Mouse (Mus musculus): ENCODE results near the gene Barx1. TPM values are rescaled to one million over a fixed set of nuclear protein-coding genes. Genes with fewer than 3 reads are reported as not detected.

The Barx1 gene
- polyA plus RNA-seq, 1 experiment from 2014 or later: 1.4 TPM

DNA sequence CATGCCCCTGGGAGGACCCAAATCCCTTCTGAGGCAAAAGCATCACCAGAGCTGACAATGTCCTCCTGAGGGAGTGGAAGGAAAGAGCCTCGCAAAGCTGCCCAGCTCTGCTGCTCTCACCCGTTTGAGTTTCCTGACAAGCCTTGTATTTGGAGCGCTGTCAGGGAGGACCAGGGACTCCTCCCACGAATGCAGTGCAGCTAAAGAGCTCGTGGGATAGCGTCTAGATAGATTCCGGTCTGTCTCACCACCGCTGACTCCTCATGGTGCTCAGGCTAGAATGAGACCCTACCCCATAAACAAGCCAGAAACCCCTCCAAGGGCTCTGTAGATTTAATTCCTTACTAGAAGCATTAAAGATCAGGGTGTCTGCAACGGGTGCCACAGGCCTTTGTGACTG lies 5.0 kb upstream of the Barx1 start:
- no peaks in the 10 kb centered on the region for H3K36me3 ChIP-seq (ENCODE audit: control insufficient read depth, insufficient read depth, low read length)
- no peak overlapping the region for H3K4me3 ChIP-seq (ENCODE audit: low read depth, low read length)
- H3K27ac ChIP-seq (ENCODE audit: low read depth, low read length): no peak overlapping the region
- H3K27me3 ChIP-seq (ENCODE audit: control insufficient read depth, insufficient read depth, low read length): peaks cover 78% of the 10 kb centered on the region
- no peak overlapping the region for H3K4me2 ChIP-seq (ENCODE audit: low read depth, low read length, severe bottlenecking)
- no peaks in the 10 kb centered on the region for H3K9me3 ChIP-seq (ENCODE audit: control insufficient read depth, low read length)
- DNase-seq (ENCODE audit: low spot score): no peak
- under 1% methylated on average over 9 of the region's 9 CpGs for WGBS
- peaks cover 5% of the 10 kb centered on the region; the same call in 1 of the 2 replicates for H3K4me1 ChIP-seq (replicated peaks; ENCODE audit: control insufficient read depth, insufficient read depth, low read length)
- no peak overlapping the region for H3K9ac ChIP-seq (ENCODE audit: low read length)
- no peak for ATAC-seq (replicated peaks; ENCODE audit: low FRiP score)

- Histone ChIP-seq H3K4me1 (replicated peaks; ENCODE audit: control insufficient read depth, insufficient read depth, low read length) (peaks cover 14% of the 10 kb centered on the region), H3K4me2 (ENCODE audit: low read depth, low read length, severe bottlenecking) (no peak overlapping the region), H3K9me3 (ENCODE audit: control insufficient read depth, low read length) (no peaks in the 10 kb centered on the region), H3K4me3 (ENCODE audit: low read depth, low read length) (no peak overlapping the region), H3K9ac (ENCODE audit: low read length) (no peak overlapping the region), H3K27ac (ENCODE audit: low read depth, low read length) (no peak overlapping the region), H3K36me3 (ENCODE audit: control insufficient read depth, insufficient read depth, low read length) (no peaks in the 10 kb centered on the region), H3K27me3 (ENCODE audit: control insufficient read depth, insufficient read depth, low read length) (peaks cover 84% of the 10 kb centered on the region)
- DNase-seq (ENCODE audit: low spot score) (no peak), ATAC-seq (replicated peaks; ENCODE audit: low FRiP score) (no peak)
- 1% methylated on average over 33 of the region's 33 CpGs for WGBS
Measured at GRCm38 (mm10) chr13:48658588-48659253, 4.1 kb upstream of the Barx1 start.

DNA sequence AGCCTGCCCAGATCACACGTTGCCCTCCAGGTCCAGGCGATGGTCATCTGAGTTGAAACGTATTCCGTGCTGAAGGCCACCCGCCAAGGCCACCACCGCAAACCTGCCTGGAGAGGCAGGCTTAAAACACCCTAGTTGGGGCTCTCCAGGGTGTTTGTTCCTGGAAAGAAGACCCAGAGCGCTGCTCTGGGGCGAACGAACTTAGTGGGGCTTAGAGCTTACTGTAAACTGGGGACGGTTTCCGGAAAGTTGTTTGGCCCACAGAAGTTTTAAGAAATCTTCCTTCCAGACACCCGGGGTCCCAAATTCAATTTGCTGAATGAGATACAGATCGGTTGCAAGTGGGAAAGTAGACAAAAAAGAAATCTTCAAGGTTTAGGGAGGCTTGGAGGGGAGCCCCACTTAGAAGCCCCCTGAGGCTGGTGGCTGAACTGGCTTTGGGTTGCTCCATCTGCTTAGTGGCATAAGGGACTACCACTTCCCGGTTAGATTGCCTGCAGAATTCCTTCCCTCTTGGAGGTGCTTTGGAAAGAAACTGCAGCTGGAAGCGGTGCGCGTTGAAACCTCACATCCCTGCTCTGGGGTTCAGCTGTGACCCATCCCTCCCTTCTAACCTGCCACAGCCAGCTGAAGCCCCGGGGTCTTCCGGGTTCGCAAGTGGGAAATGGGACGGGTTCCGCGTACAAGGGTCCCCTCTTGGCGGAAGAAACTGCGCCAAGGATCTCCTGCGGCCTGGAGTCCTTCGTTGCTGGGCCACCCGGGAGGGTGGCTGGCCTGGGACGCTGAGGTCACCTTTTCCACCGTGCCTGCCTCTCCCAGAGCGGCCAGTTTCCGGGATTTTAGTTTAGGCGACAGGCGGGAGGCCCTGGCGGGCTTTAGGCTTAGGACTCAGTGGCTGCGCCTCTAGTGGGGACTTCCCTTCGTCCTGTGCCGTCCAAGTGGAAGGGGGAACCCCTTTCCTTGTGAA lies 3.3 kb upstream of the Barx1 start:
- under 1% methylated on average over 38 of the region's 38 CpGs for WGBS
- DNase-seq (ENCODE audit: low spot score) (no peak), ATAC-seq (replicated peaks; ENCODE audit: low FRiP score) (no peak)
- Histone ChIP-seq H3K4me1 (replicated peaks; ENCODE audit: control insufficient read depth, insufficient read depth, low read length) (peaks cover 14% of the 10 kb centered on the region), H3K36me3 (ENCODE audit: control insufficient read depth, insufficient read depth, low read length) (no peaks in the 10 kb centered on the region), H3K4me2 (ENCODE audit: low read depth, low read length, severe bottlenecking) (no peak overlapping the region), H3K27ac (ENCODE audit: low read depth, low read length) (no peak overlapping the region), H3K9ac (ENCODE audit: low read length) (no peak overlapping the region), H3K27me3 (ENCODE audit: control insufficient read depth, insufficient read depth, low read length) (peaks cover 90% of the 10 kb centered on the region), H3K4me3 (ENCODE audit: low read depth, low read length) (no peak overlapping the region), H3K9me3 (ENCODE audit: control insufficient read depth, low read length) (no peaks in the 10 kb centered on the region)

DNA sequence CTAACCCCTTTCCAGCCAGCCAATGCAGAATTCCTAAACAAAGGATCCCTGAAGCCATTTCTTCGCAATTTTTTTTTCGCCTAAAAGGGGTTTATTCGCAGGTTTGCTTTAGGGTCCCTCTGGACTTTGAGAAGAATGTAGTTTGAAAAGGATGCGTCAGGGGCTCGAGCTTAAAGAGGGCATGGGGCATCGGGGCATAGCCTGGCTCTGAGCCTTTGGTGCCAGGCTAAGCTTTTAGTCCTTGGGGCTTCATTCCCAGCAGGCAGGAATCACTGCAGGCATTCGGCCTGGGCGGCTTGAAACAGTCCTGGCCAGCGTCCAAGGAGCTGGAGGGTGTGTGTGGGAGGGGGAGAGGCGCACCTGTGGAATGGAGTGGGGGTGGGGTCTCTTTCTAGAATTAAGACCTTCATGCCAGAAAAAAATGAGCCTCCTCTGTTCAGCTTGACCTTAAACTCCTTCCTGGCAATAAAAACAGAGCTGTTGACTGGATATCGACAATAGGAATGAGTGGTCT lies 2.5 kb upstream of the Barx1 start:
- Histone ChIP-seq H3K9ac (ENCODE audit: low read length) (no peak overlapping the region), H3K4me2 (ENCODE audit: low read depth, low read length, severe bottlenecking) (no peak overlapping the region), H3K36me3 (ENCODE audit: control insufficient read depth, insufficient read depth, low read length) (no peaks in the 10 kb centered on the region), H3K27ac (ENCODE audit: low read depth, low read length) (no peak overlapping the region), H3K9me3 (ENCODE audit: control insufficient read depth, low read length) (no peaks in the 10 kb centered on the region), H3K4me3 (ENCODE audit: low read depth, low read length) (no peak overlapping the region), H3K27me3 (ENCODE audit: control insufficient read depth, insufficient read depth, low read length) (peaks cover 92% of the 10 kb centered on the region), H3K4me1 (replicated peaks; ENCODE audit: control insufficient read depth, insufficient read depth, low read length) (peaks cover 18% of the 10 kb centered on the region)
- DNase-seq (ENCODE audit: low spot score) (no peak), ATAC-seq (replicated peaks; ENCODE audit: low FRiP score) (no peak)
- 2% methylated on average over 11 of the region's 11 CpGs for WGBS

DNA sequence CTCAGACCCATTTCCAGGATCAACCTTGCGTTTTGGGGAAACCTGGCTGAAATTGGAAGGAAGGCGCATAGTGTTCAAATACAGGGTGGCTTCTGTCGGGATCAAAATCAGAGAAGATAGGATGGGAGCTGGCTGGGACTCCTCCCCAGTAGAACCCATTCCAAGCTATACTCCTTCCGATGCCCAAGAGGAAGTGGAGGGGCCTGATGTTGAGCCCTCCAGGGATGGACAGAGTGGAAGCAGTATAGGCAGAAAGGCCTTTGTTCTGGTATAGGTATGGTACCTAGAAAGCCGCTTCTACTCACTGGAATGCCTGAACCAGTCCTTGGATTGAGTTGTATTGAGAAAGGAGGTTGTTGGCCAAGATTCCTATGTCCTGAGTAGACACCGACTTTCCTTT lies 2.1 kb upstream of the Barx1 start:
- no peaks in the 10 kb centered on the region for H3K9me3 ChIP-seq (ENCODE audit: control insufficient read depth, low read length)
- H3K4me1 ChIP-seq (replicated peaks; ENCODE audit: control insufficient read depth, insufficient read depth, low read length): peaks cover 19% of the 10 kb centered on the region
- no peak overlapping the region for H3K9ac ChIP-seq (ENCODE audit: low read length)
- ATAC-seq (replicated peaks; ENCODE audit: low FRiP score) (no peak), DNase-seq (ENCODE audit: low spot score) (no peak)
- peaks cover 97% of the 10 kb centered on the region for H3K27me3 ChIP-seq (ENCODE audit: control insufficient read depth, insufficient read depth, low read length)
- H3K27ac ChIP-seq (ENCODE audit: low read depth, low read length): no peak overlapping the region
- H3K4me2 ChIP-seq (ENCODE audit: low read depth, low read length, severe bottlenecking): no peak overlapping the region
- no peaks in the 10 kb centered on the region for H3K36me3 ChIP-seq (ENCODE audit: control insufficient read depth, insufficient read depth, low read length)
- 7% methylated on average over 6 of the region's 6 CpGs for WGBS
- no peak overlapping the region for H3K4me3 ChIP-seq (ENCODE audit: low read depth, low read length)

- peaks cover 19% of the 10 kb centered on the region for H3K4me1 ChIP-seq (replicated peaks; ENCODE audit: control insufficient read depth, insufficient read depth, low read length)
Measured at GRCm38 (mm10) chr13:48661561-48661960, 1.2 kb upstream of the Barx1 start.

GRCm38 (mm10) chr13:48663211-48663987 lies 601 bp downstream of the Barx1 start:
- Histone ChIP-seq H3K4me2 (ENCODE audit: low read depth, low read length, severe bottlenecking) (peak overlapping the region; percentile 77), H3K27ac (ENCODE audit: low read depth, low read length) (no peak overlapping the region), H3K9me3 (ENCODE audit: control insufficient read depth, low read length) (no peaks in the 10 kb centered on the region), H3K36me3 (ENCODE audit: control insufficient read depth, insufficient read depth, low read length) (no peaks in the 10 kb centered on the region), H3K4me1 (replicated peaks; ENCODE audit: control insufficient read depth, insufficient read depth, low read length) (peaks cover 19% of the 10 kb centered on the region), H3K27me3 (ENCODE audit: control insufficient read depth, insufficient read depth, low read length) (peaks cover 96% of the 10 kb centered on the region), H3K9ac (ENCODE audit: low read length) (peak overlapping the region; percentile 35; the same call in 1 of the 2 replicates), H3K4me3 (ENCODE audit: low read depth, low read length) (peak overlapping the region; percentile 43)
- DNase-seq (ENCODE audit: low spot score): peak; percentile 71
- ATAC-seq (replicated peaks; ENCODE audit: low FRiP score): no peak
- 1% methylated on average over 54 of the region's 54 CpGs for WGBS

More at GRCm38 (mm10) chr13:48661561-48661960, 1.2 kb upstream of the Barx1 start:
- WGBS: 4% methylated on average over 1 of the region's 1 CpGs
- no peaks in the 10 kb centered on the region for H3K36me3 ChIP-seq (ENCODE audit: control insufficient read depth, insufficient read depth, low read length)
- no peaks in the 10 kb centered on the region for H3K9me3 ChIP-seq (ENCODE audit: control insufficient read depth, low read length)
- no peak overlapping the region for H3K9ac ChIP-seq (ENCODE audit: low read length)
- no peak overlapping the region for H3K4me2 ChIP-seq (ENCODE audit: low read depth, low read length, severe bottlenecking)
- DNase-seq (ENCODE audit: low spot score) (no peak), ATAC-seq (replicated peaks; ENCODE audit: low FRiP score) (no peak)
- peaks cover 97% of the 10 kb centered on the region for H3K27me3 ChIP-seq (ENCODE audit: control insufficient read depth, insufficient read depth, low read length)
- H3K27ac ChIP-seq (ENCODE audit: low read depth, low read length): no peak overlapping the region
- H3K4me3 ChIP-seq (ENCODE audit: low read depth, low read length): no peak overlapping the region

GRCm38 (mm10) chr13:48663988-48664339 lies 1.2 kb downstream of the Barx1 start:
- no peak overlapping the region for H3K9ac ChIP-seq (ENCODE audit: low read length)
- H3K9me3 ChIP-seq (ENCODE audit: control insufficient read depth, low read length): no peaks in the 10 kb centered on the region
- no peak overlapping the region for H3K4me3 ChIP-seq (ENCODE audit: low read depth, low read length)
- H3K27ac ChIP-seq (ENCODE audit: low read depth, low read length): no peak overlapping the region
- H3K4me1 ChIP-seq (replicated peaks; ENCODE audit: control insufficient read depth, insufficient read depth, low read length): peaks cover 19% of the 10 kb centered on the region
- ATAC-seq (replicated peaks; ENCODE audit: low FRiP score) (no peak), DNase-seq (ENCODE audit: low spot score) (peak; percentile 52)
- peaks cover 99% of the 10 kb centered on the region for H3K27me3 ChIP-seq (ENCODE audit: control insufficient read depth, insufficient read depth, low read length)
- WGBS: 4% methylated on average over 7 of the region's 7 CpGs
- no peak overlapping the region for H3K4me2 ChIP-seq (ENCODE audit: low read depth, low read length, severe bottlenecking)
- no peaks in the 10 kb centered on the region for H3K36me3 ChIP-seq (ENCODE audit: control insufficient read depth, insufficient read depth, low read length)
